Mouse (Mus musculus): ENCODE data around the gene Hmgcll1.

DNA sequence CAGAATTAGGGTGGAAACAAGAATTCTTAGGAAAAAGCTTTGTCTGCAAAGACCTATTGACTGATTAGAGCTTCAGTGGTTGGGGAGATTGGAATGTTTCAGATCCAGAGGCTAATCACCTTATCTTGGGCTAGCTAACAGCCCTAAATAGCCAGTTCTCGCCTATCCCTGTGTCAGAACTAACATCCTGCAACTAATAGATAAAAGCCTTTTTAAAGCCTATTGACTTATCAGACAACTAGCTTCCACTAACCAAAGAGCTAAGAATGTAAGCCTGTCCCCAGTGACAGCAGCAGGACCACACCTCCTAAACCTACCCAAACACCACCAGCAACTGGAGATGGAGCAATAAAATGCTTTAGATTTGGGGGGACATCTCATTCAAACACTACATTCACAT, 34.6 kb upstream of the Hmgcll1 start:
- TF ChIP-seq POLR2A (IDR thresholded peaks at IDR 0.05; ENCODE audit: insufficient read depth, low read depth, low read length) (no peak), CTCF (IDR thresholded peaks at IDR 0.05) (no peak), EP300 (IDR thresholded peaks at IDR 0.05; ENCODE audit: insufficient read depth, low read depth, low read length) (no peak)
